Mouse (Mus musculus) CD4-positive, CD25-positive, alpha-beta regulatory T cell, adult 4 months (primary cell): ENCODE data around the gene Il1rl1. TPM values are rescaled to one million over a fixed set of nuclear protein-coding genes. Genes with fewer than 3 reads are reported as not detected.
A peak's percentile ranks its signal among the peaks of the same experiment; 100 is the strongest.

Experiments
- ATAC-seq: one replicate; pipeline ENCODE4 v1.8.0; 2017
- polyA plus RNA-seq, 2 experiments: library from polyadenylated mRNA; unstranded; fragments of 100-300 nt; shearing (Covaris generic); gene quantifications; one replicate each; pipeline ENCODE4 v1.2.1; 2017

Il1rl1 gene
- polyA plus RNA-seq, 2 experiments from 2014 or later, result 9.2 to 11.5 TPM

DNA sequence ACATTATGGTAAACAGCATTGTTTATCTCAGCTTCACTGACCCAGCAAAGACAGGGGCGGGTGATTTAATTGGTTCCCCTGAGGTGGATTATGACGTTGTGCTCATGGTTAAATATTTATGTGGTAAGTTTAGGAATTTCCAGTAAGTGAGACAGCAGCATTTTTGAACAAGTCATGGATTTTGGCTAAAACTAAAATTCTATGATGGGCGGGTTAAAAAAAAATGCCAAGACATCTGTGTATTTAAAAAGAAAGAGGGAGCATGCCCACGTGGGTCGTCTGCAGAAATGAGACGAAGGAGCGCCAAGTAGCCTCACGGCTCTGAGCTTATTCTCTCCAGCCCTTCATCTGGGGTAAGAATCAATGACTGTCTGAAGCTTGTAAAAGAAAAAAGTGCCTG is 10.1 kb downstream of the Il1rl1 start:
- no peak for ATAC-seq

DNA sequence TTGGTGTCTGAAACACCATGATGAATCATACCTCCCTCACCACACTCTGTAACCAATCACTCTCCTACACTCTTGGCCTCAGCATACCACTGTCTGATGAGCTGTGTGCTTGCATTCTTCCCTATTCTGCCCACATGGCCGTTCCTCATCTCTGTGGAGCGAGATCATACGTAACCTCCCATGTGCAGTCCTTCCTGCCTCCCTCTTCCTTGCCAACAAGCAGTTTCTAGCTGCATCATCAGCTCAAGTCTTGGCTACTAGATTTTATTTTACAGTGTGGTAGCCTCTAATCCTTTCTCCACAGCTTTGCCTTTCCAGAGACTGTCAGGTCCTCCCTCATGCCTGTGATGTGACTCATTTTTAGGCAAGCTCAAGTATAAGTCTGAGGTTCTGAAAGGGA is 15.4 kb downstream of the Il1rl1 start:
- ATAC-seq, result no peak

DNA sequence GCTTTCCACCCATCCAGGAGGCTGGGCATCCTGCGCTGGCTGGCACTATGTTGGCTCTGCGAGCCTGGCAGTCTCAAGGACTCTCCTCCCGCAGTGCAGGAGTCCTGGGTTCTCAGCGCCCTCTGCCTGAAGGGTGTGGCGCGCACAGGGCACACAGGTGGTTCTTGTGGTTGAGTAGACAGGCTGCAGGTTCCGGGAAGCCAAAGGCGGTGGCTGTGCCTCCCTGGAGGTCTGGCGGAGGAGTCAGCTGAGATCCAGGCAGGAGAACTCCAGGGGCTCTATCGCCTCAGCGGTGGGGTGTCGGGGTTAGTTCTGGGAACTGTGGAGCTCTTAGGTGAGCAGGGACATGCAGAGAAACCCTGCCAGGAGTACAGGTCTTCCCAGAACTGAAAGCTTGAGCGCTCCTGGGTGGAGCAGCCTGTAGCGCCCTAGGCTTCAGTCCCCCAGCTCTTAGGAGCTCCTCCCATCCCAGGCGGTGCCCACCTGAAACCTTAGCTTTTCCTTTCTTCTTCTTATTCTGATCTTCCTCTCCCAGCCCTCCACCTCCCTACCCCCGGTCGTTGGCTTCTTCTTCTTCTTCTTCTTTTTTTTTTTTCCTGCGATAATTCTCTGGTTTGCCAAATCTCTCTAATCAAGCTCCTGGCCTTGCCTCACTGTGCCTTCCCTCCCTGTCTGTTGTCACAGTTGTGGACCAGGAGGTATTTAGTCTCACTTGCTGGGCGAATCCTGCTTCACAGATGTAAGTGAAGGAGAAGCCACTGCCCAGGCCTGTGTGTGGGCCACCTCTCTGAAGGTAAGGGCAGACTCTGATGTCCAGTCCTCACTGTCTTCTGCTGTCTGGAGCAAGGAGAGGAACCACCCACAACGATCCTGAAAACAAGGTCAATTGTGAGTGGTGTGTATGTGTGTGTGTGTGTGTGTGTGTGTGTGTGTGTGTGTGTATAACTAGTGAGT is 36.4 kb downstream of the Il1rl1 start, which contains the start of gene Il18r1:
Gene Il18r1, plus strand, starts transcription at position 76 of the 954 bp plus-strand sequence.
- peak; percentile 80 for ATAC-seq

DNA sequence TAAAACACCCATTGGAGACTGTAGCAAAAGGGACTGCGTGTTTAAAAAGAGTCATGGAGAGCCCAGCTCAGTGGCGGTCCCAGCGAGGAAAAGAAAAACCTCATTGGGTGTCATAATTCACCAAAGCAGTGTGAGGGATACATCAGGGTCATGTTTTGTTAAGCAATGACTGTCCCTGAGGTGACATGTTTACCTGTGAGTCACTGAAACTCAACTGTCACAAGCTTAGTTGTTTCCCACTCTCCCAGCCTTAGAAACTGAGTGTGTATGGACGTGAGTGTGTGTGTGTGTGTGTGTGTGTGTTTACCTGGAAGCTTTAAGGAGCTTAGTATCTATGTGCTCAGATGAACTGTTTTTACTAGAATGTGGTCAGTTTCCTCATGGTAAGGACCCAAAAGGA is 37.9 kb downstream of the Il1rl1 start:
- no peak for ATAC-seq

DNA sequence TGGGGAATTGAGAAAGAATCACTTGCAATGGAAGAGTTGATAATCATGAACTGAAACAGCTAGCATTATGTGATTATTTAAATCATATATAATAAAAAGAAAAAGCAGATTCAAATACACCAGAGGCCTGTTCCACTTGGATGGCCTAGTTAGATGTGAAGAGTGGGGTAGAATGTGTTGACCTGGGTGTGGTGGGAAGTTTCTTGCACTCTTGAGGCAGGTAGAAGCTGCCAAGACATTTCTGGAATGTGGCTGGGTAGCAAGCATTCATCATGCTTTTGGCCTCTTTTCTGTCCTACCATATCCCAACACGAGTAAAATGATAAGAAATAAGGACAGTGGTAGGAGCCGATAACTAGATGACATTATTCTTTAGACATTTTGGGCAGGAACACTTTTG is 39.4 kb downstream of the Il1rl1 start:
- no peak for ATAC-seq

DNA sequence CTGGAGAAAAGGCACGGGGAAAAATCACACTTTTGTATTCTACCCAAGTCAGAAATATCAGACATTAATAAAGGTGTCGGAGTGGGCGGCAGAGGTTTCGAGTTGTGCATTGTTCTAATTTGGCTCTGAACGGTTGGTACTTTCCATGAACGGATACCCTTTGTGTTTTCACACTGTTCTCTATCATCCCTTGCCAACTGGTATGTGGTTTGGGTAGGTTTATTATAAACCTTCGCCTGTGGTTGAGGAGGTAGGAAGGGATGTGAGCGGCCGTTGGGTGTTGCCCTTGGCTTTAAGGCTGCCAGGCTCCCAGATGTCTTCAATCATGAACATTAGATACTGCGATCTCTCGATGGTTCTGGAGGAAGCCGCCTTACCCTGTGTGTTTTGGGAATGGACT is 40.5 kb downstream of the Il1rl1 start:
- ATAC-seq, result peak; percentile 57

DNA sequence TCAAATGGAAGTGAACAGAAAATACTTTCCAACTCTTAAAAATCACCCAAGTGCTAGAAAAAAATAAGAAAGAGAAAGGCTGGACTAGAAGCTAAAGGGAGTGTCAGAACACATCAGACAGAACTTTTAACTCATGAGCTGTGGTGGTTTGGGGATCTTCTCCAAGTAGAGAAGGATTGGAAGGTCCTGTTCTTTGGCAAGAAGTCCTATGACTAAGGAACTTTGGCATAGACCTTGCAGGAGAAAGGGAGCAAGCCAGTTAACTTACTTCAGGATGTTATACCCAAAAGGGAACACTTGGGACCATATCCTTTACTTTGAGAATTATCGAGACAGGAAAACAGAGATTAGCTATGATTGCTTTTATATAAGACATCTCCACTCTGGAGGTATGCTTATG is 43.0 kb downstream of the Il1rl1 start:
- no peak for ATAC-seq

DNA sequence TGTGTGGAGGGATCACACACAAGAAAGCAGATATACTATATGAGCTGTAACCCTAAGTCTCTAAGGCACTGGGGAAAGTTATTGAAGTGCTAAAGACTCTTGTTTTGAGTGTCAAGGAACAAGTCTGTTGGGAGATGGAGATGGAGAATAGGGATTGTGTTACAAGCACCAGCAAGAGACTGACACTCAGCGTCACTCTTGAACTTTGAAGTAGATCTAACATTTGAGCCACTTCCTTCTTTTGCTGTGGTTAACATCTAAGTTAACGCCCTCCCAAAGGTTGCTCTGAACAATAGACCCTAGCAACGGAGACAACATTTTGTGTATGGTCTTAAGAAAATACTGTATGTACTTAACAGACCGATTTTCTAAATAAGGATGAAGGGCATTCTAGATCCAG is 44.3 kb downstream of the Il1rl1 start:
- peak; percentile 46 for ATAC-seq

DNA sequence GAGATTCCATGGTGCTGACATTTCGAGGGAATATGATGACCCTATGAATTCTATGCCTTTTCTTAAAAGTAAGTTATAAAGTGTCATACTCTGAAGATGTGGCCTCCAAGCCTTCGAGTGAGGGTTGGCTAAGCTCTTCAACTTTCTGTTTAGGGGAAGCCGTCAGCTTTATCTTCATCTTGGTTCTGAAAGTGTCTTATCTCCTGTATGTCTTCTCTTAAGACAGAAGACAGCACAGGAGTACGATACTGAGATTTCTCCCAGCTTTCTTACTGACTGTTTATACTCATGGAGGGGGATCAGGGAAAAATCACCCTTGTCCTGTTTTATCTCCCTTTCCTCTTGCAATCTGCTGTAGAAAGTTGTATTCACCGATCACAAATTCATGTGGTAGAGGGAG is 45.0 kb downstream of the Il1rl1 start:
- no peak for ATAC-seq

DNA sequence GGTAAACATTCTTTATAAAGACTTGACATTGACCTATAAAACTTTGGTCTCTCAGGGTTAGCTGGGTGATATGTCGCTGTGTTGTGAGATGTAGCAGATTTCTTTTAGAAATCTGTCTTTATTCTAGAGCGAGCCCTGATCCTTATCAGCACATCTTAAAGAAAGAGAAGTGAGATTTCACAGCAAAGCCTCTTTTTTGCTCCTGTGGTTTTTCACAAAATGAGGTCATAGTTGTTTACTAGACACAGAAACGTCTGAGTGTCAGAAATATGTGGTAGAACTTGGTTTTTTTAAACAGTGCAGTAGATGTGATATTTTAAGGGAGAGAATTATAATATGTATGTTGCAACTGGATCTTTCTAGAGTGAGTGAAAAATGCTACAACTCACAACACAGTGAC is 46.3 kb downstream of the Il1rl1 start:
- ATAC-seq, result peak; percentile 68

DNA sequence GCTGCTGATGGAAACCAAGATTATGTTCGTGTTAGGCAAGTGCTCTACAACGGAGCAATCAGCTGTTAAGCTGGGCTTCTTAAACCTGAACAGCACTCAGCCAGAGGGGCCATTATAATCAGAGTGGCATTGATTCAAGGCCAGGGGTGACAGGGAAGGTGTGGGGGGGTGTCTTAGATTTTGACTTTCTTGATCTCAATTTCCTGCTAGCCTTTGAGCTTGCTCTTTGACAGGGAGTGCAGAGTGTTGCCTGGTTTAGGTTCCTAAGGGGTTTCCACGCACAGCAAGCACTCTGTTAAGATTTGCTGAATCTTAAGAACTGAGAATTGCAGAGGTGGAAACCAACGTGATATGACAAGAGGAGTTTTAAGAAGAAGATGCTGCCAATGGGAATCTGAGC is 47.4 kb downstream of the Il1rl1 start:
- ATAC-seq, result peak; percentile 7

DNA sequence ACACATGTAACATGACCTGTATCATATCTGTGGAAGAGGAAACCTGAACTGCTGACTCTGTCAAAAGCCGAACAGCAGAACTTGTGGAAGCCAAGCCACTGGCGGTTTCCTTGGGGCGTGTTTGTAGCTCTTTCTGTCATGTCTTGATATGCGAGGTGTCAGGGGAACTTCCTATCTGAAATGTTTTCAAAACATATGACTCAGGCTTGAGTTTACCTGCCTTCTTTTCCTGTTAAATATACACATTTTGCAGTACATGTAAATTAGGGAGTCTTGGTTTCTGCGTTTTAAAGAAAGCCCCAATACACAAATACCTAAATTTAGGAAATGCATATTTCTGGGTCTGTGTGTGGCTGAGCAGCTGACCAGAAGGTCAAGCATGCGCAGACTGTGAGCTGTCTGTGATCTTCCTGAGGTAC is 50.1 kb downstream of the Il1rl1 start:
- peak; percentile 74 for ATAC-seq

DNA sequence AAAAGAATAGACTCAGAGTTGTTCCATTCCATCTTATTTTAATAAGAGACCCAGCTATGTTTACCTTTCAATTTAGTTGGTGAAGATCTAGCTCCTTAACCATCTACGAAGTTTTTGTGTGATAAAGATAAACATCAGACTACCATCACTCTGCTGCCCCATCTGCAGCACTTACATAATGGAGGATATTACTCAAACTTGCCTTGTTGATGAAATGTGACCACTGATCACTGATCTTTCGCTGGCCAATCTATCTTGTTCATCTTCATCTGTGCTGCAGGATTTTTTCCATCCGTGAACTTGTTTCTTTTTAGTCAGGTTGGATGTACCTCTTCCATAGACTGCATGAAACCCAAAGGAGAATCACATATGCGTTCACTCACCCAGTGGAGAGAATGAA is 65.2 kb downstream of the Il1rl1 start:
- ATAC-seq, result no peak

DNA sequence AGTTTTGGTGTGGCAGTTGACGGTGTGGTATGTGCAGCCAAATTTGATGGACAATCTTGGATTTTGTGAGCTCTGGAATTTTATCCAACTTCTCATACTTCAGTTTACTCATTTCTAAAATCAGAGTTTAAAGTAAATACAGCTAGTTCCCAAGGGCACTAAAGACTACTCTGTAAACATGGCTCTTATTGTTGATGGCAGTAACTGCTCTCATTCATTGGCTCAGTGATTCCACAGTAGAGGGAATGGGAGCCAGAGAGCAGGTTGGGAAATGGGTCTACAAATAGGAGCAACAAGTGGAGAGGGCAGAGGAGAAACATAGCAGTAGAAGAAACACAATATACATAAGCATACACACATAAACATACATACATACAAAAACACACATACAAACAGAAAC is 70.3 kb downstream of the Il1rl1 start:
- no peak for ATAC-seq

DNA sequence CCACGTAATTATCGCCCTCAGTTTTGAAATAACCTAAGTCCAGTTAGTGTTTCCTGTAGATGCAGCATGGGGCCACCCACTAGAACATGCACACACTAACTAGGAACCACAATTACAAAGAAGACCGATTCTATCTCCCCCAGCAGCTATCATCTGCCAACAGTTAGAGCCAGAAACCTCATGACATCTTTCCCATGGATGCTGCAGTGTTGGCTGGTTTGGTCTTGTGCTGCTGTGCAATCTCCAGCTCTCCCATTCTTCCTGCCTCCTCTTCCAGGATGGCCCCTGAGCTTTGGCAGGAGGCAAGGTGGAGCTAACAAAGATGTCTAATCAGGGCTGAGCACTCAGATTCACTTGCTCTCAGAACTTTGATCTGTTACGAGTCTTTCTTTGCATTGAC is 71.8 kb downstream of the Il1rl1 start:
- ATAC-seq, result no peak

DNA sequence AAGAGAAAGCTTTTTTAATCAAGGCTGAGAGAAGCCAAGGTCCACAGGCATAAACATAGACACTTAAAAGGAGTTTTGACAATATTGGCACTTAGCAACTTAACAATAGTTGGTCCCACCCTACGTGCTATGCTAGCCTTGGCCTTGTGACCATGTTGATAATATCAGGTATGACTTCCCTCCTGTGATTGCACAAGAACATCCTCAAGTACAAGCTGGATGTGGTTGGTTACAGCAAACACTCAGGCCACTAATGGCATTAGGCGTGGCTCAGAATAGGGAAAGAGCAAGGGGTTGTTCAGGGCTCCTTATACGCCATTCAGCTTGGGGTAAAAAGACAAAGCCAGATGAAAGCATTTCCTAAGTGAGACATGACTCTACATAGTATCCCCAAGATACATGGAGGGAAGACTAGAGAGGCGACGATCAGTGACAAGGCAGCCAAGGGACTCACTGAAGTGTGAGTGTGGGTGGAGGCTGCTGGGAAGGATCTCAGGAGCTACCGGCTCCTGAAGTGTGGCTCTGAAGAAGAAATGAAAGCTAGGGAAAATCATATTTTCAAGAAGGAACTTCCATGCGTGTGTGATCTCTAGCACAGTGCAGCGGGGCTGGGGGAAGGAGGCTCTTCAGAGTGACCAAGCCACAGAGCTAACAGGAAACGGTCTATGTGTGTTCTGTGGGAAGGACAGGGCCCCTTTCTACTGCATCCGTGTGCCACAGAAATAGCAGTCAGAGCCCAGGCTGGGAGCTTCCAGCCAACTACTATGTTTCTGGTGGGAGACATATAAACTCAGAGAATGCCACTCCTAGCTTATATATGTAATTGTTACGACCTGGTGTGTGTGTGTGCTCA is 72.4 kb downstream of the Il1rl1 start:
- no peak for ATAC-seq

DNA sequence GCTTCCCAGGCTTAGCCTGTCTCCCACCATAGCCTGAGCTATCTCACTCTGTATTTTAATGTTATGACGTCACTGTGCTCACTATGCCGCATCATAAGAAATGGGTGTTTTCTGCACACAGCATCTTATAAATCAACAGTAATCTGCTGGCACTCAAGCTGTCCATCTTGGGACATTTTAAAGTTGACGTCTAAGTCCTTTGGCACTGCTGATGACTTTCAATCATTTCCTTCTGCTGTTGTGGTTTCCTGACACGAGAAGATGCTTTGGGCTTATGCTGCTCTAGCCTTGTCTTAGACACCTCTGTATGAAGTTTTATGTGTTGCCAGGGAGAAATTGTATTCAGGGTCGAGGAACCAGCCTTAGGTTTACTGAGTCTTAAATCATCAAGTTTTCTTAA is 75.2 kb downstream of the Il1rl1 start:
- ATAC-seq, result no peak

Other genes with a start within 250 kb of the Il1rl1 start
- gene Il1r1, start 204.5 kb upstream of the Il1rl1 start, polyA plus RNA-seq, result not detected
- 1 to 10 TPM; 1.4 to 2.0 TPM for gene Il1rl2, start 105.0 kb upstream of the Il1rl1 start, polyA plus RNA-seq
- 10 to 100 TPM; 45.0 to 45.8 TPM for gene Il18r1, start 36.0 kb downstream of the Il1rl1 start, polyA plus RNA-seq
- gene Il18rap, start 85.8 kb downstream of the Il1rl1 start, polyA plus RNA-seq, result 10 to 100 TPM in 1 of 2 experiments, 1 to 10 TPM in 1; 8.9 to 18.3 TPM
- gene Slc9a4, start 150.5 kb downstream of the Il1rl1 start, polyA plus RNA-seq, result not detected